Mouse (Mus musculus) spleen, adult 18-20 months (tissue): ENCODE measurements around the gene Tmem150b.
A peak's percentile ranks its signal among the peaks of the same experiment; 100 is the strongest.

Source experiments
- DNase-seq, 2 experiments: peaks; one replicate each; pipeline ENCODE4 v3.0.0; 2022; ENCODE audit warnings: mixed read lengths in 2 of 2

The Tmem150b gene

GRCm38 (mm10) chr7:4724359-4724758, 690 bp downstream of the Tmem150b start:
- DNase-seq, result no peak

DNA sequence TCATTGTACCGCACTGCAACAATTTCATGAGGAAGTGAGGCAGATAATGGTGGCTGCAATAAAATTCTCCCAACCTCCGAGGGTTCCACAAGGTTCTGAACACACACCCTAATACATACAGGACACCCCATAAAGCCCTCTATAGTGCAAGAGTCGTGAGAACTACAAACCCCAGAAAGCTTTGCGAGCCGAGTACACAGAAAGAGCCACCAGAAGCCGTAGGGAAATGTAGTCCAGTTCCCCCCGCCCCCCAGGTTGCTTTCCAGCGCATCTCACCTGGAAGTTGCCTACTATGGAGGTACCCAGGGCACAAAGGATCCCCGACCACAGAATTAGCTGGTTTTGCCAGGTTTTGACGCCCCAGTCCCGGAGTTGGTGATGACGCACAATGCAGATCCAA, 1.5 kb downstream of the Tmem150b start:
- peak in 1 of 2 experiments; percentile 42 for DNase-seq

- DNase-seq, result no peak
These were observed 5.8 kb downstream of the Tmem150b start for GRCm38 (mm10) chr7:4719276-4719675.

GRCm38 (mm10) chr7:4716955-4717354, 8.1 kb downstream of the Tmem150b start:
- DNase-seq, result no peak

DNA sequence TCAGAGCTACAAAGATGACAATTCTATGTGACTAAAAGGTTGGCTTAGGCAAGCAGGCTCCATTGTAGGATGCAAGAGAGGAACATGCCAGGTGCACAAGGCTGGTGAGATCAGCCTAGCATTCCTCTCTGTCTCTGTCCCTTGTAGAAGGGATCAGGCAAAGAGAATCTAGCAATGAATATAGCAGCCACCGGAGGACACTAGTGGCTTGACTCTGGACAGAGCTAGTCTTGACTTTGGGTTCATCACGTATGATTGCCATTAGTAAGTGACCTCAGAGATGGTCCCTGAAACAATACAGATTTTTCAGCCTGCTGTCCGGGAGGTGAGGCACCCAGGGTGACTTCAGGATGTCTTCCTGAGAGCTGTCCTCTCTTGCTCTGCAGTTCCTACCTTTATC, 12.5 kb downstream of the Tmem150b start:
- DNase-seq, result no peak

DNA sequence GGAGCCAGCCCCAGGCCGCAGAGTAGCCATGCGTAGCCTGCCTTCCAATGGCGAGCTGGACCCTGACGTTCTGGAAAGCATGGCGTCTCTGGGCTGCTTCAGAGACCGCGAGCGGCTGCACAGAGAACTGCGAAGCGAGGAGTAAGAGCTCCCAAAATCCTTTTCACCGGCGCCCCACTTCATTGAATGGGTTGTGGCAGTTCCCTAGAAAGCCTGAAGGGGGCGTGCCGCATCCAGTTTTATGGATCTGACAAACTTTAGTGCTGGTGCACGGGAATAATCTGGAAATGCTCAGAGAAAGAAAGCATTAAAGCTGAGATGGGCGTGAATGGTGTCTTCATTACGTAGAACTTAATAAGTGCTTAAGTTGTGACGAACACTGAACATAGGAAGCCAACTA, 20.0 kb downstream of the Tmem150b start:
- no peak for DNase-seq

DNA sequence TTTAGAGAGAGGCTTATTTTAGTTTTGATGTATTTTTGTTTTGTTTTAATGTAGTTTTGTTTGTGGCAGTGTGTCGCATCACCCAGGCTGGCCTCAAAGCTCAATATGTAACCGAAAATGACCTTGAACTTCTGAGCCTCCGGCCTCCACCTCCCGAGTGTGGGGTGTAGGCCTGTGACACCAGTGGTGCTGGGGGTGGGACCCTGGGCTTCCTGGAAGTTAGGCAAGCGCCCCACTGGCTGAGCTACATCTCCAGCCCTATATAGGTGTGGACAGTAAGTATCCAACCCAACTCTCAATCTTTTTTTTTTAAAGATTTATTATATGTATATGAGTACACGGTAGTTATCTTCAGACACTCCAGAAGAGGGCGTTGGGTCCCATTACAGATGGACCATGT, 21.9 kb downstream of the Tmem150b start:
- no peak for DNase-seq

DNA sequence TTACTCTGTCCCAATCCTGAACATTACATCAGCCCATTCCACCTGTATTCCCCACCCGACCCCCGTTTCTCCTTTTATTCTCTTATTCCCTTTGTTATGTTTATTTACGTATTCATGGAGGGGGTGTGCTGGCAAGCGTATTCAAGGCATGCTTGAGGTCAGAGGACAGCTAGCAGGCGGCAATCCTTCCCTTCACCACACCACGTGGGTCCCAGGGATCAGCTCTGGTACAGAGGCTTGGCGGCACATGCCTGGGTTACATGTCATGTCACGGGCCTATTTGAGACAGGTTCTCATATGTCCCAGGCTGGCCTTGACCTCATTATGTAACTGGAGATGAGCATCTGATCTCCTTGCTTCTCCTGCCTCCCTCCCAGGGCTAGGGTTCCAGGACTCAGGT, 22.7 kb downstream of the Tmem150b start:
- DNase-seq, result no peak

DNA sequence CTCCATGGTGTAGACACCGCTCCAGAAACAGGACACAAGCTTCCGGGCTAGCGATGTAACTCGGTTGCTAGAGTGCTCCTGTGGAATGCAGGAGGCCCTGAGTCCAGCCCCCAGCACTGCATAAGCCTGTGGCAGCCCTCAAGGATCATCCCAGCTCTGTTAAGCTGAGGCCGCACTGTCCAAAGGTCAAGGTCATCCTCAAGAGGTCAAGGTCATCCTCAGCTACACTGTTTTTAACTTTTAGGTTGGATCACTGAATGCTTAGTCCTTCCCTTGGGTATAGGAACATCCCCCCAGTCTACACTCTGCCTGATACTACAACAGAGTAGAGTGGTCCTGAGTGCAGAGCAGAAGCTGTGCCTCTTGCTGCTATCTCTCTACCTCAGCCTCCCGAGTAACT, 32.0 kb downstream of the Tmem150b start:
- DNase-seq, result no peak

- no peak for DNase-seq
These were observed 33.9 kb downstream of the Tmem150b start for GRCm38 (mm10) chr7:4690951-4691653.

GRCm38 (mm10) chr7:4690387-4690786, 34.7 kb downstream of the Tmem150b start, which contains the start of gene Brsk1:
TSS of gene Brsk1 (plus strand) at chr7:4690604.
- DNase-seq, result no peak

DNA sequence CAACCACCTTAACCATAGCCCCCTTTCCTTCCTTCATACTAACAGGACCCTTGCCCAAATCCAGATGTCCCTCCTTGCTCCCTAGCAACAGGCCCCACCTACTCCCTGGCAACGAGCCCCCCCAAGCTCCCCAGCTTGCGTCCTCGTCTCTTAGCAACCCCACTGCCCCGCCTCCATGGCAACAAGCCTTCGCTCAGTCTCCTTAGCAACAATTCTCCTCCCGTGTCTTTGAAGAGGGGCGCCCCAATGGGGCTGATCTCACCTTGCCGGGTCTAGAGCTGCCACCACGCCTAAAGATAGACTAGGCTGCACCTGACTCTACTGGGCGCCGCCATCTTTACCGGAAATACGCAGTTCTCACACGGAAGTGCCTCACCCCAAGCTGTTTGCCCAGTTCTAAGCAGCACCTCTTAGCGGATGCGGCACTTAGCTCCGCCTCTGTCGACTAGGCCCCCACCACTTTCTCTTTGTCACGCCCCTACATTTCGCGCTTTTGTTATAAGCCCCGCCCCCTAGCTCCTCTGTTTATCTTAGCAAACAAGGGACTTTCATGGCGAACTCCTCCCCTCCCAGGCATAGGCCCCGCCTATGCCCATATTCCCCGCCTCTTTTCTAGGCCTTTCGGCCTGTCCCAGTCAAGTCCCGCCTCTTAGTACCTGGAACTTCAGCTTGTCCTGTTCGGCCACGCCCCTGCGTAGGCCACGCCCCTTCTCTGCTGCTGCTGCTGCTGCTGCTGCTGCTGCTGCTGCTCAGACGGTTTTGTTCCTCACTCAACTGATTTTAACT, 40.2 kb downstream of the Tmem150b start, which contains the start of gene Hspbp1:
Hspbp1 (minus strand) TSS at position 437 of the 786 bp plus-strand sequence.
- DNase-seq, result peak; percentile 93 to 94

DNA sequence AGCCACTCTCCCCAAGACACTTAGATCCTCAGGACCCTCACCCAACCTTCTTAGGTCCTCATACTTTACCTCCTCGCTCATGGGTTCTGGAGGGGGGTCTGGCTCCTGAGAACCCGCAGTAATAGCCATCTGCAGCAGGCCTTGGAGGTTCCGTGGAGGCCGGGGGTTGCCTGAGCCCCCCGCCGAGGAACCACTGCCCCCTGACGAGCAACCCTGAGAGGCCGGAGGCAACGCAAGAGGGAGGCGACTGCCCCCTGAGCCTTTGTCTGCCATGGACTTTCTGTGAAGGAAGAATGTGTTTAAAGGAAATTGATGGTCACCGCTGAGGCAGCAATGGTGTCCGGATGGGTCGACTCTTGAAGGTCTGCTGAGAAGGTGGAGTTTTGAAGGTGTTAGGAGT, 40.8 kb downstream of the Tmem150b start:
- no peak for DNase-seq

GRCm38 (mm10) chr7:4683307-4683706, 41.7 kb downstream of the Tmem150b start:
- DNase-seq, result no peak

DNA sequence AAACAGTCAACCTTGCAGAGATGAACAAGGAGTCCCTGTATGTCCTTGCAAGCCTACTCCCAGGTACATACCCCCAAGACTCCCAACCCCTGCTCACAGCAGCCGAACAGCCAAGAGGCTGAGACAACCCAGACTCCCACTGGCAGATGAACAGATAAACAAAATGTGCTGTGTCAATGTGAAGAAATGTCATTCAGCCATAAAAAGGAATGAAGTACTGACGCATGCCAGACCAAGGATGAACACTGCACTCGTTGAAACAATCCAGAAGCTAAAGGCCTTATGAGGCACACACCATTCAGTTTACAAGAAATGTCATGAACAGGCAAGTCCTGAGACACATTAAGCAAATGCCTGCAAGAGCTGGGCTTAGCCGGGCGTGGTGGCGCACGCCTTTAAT, 49.8 kb downstream of the Tmem150b start:
- DNase-seq, result no peak

GRCm38 (mm10) chr7:4674114-4674731, 50.8 kb downstream of the Tmem150b start:
- DNase-seq, result no peak

- no peak for DNase-seq
These were observed 53.1 kb downstream of the Tmem150b start for GRCm38 (mm10) chr7:4671956-4672355.

- DNase-seq, result no peak
These were observed 54.3 kb downstream of the Tmem150b start for GRCm38 (mm10) chr7:4670655-4671255.

DNA sequence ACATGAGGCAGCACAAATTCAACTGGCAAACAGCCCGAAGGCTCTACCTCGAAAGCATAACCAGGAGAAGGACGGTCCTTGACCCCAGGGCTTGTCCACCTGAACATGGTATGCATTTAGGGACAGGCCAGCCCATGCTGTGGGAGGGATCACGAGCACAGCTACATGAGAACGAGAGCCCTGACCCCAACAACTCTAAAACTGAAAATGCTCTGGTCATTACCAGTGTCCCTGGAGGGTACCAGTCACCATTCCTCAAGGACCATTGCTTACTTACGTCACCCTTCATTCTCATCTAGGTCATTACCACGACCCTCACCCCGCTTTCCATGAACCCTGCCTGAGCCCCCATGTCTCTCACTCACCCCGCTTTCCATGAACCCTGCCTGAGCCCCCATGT, 55.9 kb downstream of the Tmem150b start:
- no peak for DNase-seq

- no peak for DNase-seq
These were observed 56.5 kb downstream of the Tmem150b start for GRCm38 (mm10) chr7:4668506-4668905.

DNA sequence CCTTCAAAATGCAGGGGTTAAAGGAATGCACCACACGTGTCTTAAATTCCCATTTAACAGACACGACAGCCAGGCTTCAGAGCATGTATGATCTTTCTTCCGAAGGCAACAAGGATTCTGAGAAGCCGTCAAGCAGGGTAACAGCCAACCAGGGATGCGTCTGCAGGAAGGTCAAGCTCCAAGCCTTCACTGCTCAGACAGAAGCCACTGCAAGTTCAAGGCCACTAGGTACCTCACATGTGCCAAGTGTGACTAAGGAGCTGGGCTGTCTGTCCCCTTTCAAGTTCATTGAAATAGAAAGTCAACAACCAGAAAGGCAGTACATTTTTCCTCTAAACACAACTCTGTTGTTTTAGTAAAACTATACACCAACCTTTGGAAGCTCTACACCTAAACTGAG, 58.2 kb downstream of the Tmem150b start:
- DNase-seq, result no peak

DNA sequence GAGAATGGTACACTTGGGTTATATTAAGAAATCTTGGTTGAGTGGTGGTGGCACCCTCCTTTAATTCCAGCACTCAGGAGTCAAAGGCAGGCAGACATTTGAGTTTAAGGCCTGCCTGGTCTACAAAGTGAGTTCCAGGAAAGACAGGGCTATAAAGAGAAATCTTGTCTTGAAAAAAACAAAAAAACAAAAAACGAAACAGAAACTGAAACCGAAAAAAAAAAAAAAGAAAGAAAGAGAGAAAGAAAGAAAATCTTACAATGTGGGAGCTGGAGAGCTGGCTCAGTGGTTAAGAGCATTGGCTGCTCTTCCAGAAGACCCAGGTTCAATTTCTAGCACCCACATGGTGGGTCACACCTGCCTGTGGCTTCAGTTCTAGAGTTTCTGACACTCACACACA, 61.3 kb downstream of the Tmem150b start:
- no peak for DNase-seq

- DNase-seq, result no peak
These were observed 61.9 kb downstream of the Tmem150b start for GRCm38 (mm10) chr7:4663179-4663578.
